Mouse (Mus musculus): ENCODE measurements around the gene Eva1c.

The Eva1c gene

Small RNA genes lying within 50 kb of the gene (microRNA-seq; reads per million reads assigned to microRNA genes)
- 0 reads per million in 2 experiments for gene Gm22933

Measured in adrenal gland (tissue).